Mouse (Mus musculus) left cerebral cortex, postnatal 4 days (tissue): Measurements from ENCODE around the gene Mta2. TPM values are rescaled to one million over a fixed set of nuclear protein-coding genes. Genes with fewer than 3 reads are reported as not detected.
"Not testable (repeated sequence)": the region's sequence is repeated elsewhere in the genome, so short reads cannot be mapped to it uniquely, and the experiment has no call there.

Experiments
- DNase-seq: peaks from one replicate; pipeline ENCODE4 v3.0.0-alpha.2; 2022
- intact Hi-C: fragments of 180-260 bp; cut with DNase I; formaldehyde crosslinking; loops from one replicate; pipeline ENCODE4 v1.15.1; 2025
- total RNA-seq, 2 experiments: library from RNA; stranded (reverse); gene quantifications; 2 replicates each; pipeline ENCODE4 v1.2.3; 2021

Gene Mta2
- total RNA-seq, 2 experiments from 2014 or later: 75.4 to 79.6 TPM

DNA sequence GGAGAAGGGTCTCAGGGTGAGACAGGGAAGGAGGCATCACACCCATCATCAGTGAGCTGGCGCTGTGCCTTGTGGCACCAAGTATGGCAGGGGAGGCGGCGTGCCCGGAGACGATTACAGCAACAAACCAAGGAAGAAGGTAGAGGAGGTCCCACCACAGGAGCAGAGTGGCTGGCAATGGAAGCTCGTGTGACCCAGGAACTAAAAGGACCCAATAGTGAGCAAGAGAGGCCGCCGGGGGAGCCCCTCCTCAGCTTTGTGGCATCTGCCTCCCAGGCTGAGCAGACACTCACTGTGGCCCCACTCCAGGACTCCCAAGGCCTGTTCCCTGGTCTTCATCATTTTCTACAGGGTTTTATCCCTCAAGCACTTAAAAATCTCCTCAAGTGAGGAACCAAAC, 24.1 kb downstream of the Mta2 start:
- no peak for DNase-seq

DNA sequence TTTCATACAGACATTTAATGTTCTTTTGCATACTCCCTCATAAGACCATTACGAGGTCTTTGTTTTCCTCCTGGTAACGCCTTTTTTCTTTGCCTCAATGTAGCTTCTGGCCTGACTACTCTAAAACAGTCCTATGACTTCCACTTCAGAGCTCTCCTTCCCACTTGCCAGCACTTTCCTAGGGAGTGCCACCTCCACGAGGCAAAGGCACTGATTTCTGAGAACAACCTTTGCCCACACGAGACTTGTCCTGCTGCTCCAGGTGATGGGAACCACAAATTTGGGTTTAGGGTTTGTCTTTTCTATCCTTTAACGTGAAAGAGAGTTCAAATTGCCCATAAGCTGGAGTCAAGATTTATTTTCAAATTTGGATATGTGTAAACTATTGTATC, 24.5 kb downstream of the Mta2 start:
- no peak for DNase-seq
- intact Hi-C loops: no loop called here

More for the DNA sequence above, 24.1 kb downstream of the Mta2 start:
- intact Hi-C loops: no loop called here

DNA sequence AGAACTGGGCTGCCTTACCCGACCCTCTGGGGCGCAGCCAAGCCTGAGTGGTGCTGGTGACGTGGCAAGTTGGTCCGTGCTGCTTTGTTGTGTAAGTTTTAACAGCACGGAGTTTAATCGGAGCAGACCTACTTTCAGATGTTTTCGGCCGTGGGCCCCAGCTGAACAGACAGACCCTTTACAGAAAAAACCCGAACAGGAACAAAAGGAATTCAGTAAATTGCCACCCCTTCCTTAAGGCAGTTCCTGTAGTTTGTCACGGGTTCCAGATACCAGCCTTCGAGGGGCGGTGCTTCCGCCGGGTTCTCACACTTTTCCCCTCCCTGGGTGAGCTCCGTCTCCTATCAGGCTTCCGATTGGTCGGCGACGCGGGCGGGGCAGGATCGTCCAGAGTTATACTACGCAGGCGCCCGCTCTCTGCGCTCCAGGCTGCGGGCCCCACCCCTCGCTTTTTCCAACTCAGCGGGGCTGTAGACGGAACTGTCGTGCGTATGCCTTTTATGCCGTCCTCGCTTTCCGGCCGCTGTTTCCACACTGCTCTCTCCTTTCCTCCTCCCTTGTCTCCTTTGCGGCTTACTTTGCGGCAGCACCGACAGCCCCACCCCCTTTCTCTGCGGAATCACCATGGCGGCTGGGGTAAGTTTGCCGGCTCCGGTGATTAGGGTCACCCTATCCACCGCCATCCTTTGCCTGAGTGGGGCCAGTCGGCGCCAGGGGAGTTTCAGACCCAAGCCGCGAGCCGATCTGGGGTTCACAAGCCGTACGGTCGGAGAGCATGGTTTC, 25.1 kb downstream of the Mta2 start, which contains the start of gene Eef1g:
Gene Eef1g, plus strand, starts transcription at position 452 of the 783 bp plus-strand sequence.
- intact Hi-C loops: no loop called here
- peak; percentile 99 for DNase-seq

DNA sequence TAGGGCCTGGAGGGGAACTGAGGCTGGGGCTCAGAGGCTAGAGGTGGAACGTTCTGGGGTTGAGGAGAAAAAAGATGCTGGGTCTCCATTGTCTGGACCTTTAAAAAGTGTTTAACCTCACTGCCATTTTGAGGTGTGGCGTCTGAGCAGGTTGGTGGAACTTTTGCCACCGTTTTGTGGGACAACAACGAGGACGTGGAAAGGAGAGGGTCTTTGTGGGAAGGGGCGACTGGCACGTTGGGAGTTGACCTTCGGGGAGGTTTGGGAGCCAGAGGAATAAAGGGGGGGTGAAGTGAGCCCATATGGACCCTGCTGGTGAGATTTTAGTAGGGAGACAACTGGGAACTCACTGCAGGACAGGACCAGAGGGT, 25.7 kb downstream of the Mta2 start:
- no peak for DNase-seq
- intact Hi-C loops: no loop called here

- intact Hi-C loops: no loop called here
- DNase-seq: no peak
These were observed 26.2 kb downstream of the Mta2 start for GRCm38 (mm10) chr19:8967893-8968292.

DNA sequence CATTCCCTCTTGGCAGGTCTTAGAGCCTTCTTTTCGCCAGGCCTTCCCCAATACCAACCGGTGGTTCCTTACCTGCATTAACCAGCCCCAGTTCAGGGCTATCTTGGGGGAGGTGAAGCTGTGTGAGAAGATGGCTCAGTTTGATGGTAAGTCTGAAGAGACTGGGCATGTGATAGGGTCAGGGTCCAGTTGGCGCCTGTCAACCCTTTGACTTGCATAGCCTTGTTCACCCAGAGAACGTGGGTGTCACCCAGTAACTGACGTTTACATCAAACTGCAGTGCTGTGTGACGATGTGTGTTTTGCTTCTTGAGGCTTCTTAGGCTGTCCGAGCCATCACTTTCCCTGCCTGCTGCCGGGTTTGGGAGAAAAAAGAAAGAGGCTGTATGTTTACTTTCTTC, 30.8 kb downstream of the Mta2 start:
- intact Hi-C loops: loop anchor here (10.0 kb wide), 1 partner anchor 112 kb away; the partner anchor contains the start of gene Scgb1a1
- not testable (repeated sequence) for DNase-seq

GRCm38 (mm10) chr19:8974638-8975037, 33.0 kb downstream of the Mta2 start:
- intact Hi-C loops: loop anchor here (10.0 kb wide), 1 partner anchor 110 kb away; the partner anchor contains the start of gene Scgb1a1
- no peak for DNase-seq

DNA sequence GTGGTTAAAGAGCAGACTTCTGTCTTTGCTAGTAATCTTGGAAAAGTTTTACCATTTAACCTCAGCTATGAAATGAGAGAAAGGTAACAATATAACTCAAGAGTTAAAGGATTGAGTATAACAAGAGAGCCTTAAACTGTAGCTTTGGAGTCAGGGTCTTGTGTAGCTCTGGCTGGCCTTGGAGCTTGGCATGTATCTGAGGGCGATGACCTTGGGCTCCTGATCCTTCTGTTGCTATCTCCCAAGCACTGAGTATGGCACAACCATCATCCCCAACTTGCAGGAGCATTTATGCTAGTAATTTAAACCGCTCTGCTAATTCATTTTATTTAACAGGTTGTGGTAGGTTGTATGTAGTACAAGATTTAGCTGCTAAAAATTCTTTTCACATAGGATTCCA, 33.8 kb downstream of the Mta2 start:
- no peak for DNase-seq
- intact Hi-C loops: loop anchor here (10.0 kb wide), 1 partner anchor 109 kb away; the partner anchor contains the start of gene Scgb1a1

DNA sequence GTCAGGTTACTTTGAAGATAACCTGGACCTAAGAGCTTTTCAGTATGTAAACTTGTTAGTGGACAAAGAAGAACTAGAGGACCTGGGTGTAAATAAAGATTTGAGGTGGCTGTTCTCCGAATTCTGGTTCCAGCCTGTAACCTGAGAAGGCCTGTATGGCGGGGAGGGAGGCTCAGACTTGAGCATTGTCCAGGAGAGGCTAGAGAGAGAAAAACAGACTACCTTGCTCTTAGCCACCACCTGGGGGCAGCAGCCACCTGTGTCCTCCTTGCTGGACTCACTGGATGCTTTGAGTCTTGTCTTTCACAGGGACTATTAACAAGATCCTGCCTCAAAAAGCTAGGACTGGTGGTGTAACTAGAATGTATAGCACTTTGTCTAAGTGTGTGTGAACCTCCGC, 34.9 kb downstream of the Mta2 start:
- no peak for DNase-seq

DNA sequence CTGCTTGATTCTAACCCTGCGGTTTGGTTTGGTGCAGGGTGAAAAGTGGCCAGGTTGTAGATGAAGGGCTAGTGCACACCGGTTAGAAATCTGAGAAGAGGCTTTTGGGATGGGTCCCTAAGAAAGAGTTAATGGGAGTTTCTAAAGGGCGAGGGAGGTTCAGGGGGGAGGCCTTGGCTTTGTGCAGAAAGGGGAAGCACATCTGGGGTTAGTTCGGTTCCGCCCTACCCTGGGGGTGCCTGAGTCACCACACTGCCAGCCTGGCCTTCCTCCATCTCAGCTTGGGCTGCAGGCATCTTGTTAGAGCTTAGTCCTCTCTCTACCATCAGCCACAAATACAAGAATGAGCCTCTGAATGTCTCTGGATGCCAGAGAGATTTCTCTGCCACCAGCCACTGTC, 39.1 kb downstream of the Mta2 start:
- intact Hi-C loops: loop anchor here (5.0 kb wide), 1 partner anchor 127 kb away; no protein-coding TSS in a partner anchor
- DNase-seq: no peak

More for the DNA sequence above, 34.9 kb downstream of the Mta2 start:
- intact Hi-C loops: loop anchor here (10.0 kb wide), 1 partner anchor 108 kb away; the partner anchor contains the start of gene Scgb1a1

DNA sequence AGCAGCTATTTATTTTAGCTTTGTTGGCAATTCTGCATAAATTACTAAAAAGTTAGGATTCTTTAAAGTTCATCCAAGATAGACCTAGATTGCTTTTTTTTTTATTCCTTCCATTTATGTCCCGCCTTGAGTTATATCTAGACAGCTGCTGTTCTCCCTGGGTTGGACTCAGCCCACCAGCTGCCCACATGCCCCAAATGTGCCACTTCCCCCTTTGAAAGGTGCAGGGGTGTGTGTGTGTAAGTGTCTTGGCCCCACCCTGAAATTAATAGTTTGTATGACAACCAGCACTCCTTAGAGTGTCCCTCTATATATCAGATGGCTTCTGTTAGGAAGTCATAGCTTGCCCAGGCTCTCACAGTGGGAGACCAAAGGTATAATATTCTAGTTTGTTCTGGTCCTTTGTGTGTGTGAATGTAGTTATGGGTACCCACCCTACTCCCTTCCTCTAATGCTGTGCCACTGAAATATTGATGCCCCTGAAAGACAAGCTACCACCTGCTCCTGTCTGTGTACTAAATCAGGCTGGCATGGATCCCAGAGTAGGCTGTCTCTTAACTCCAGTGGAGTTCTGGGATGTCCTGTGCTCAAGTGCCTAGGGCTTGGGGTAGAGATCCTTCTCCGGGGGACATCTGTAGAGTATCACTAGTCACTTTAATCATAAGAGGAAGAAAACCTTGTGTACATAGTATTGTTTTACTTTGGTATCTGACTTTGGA, 39.9 kb downstream of the Mta2 start:
- intact Hi-C loops: loop anchor here (5.0 kb wide), 1 partner anchor 126 kb away; no protein-coding TSS in a partner anchor
- DNase-seq: peak; percentile 36

DNA sequence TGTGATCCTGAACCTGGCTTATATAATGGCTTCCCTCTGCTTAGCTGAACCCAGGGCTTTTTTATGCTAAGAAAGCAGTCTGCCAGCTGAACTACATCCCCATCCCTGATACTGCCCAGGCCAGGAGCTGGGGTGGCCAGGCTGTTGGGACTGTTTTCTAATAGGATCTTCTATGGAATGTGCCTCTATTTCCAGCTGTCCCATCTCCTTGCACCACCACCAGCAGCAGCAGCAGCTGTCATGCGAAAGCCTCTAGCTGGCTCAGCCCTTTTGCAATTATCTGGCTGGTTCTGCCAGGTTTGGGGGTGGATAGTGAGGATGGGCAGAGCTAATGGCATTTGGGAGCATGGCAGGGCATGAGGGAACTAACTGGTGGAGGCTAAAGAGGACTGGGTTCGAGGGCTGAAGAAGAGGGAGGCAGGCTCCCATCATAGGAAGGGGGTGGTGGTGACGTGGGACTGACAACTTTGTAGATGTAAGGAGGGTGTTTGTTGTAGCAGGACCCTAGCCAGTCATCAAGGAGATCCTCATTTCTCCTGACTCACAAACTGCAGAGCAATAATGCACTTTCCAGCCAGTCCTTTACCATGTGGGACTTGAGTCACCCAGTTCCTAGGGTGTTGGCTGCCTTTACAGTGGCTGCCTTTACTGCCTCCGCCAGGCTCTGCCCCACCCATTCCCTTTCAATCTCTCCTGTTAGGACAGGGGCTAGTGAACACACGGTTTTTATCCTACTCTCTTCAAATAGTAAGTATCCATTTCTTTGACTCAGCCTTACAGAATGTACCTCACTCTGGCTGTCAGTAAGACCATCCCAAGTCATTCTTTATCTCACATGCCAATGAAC, 40.9 kb downstream of the Mta2 start:
- DNase-seq: no peak
- intact Hi-C loops: loop anchor here (5.0 kb wide), 1 partner anchor 125 kb away; no protein-coding TSS in a partner anchor

GRCm38 (mm10) chr19:8983150-8983650, 41.5 kb downstream of the Mta2 start:
- intact Hi-C loops: loop anchor here (5.0 kb wide), 1 partner anchor 124 kb away; no protein-coding TSS in a partner anchor
- DNase-seq: no peak

DNA sequence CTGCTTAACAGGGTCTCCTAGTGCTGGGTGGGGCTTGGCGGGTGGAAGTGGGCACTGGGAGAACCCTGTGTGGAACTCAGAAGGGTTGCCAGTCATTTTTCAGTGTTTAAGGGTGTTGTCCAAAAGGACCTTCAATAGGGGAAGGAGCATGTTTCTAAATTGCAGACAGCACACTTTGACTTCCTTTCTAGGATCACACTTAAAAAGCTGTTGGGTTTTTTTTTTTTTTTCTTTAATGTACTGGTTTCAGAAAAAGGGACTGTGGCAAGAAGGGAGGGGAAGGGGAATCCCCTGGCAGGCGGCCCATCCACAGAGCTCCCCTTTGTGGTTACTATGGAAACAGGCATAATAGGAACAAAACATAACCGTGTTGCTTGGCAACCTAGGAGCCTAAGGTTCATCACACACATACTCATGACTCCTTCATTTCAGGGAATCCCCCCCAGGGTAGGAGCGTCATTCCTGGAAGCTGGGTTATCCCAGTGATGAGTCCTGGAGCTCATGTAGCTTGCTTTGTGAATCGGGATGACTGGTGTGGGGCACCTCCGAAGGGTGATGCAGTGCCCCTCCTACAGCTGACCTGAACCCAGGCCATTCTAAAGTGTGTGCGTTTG, 42.7 kb downstream of the Mta2 start:
- intact Hi-C loops: loop anchor here (5.0 kb wide), 1 partner anchor 123 kb away; no protein-coding TSS in a partner anchor
- DNase-seq: peak; percentile 78

DNA sequence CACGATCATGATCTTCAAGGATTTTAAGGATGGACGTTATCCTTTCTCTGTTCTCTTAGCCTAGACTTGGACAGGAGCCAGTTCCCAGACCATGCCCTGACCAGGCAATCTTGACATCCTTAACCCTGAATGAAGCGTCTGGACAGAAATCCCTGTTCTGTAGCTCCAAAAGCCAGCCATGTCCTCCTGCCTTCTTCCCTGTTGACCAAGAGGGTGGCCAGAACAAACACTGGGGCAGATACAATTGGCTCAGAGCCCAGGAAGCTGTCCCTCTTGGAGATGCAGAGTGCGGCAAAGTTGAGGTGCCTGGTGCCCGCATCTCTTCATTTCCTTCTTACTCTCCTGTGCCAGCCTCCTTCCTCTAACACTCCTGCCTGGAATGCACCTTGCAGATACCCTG, 44.2 kb downstream of the Mta2 start:
- intact Hi-C loops: no loop called here
- DNase-seq: no peak

- DNase-seq: no peak
- intact Hi-C loops: no loop called here
These were observed 46.1 kb downstream of the Mta2 start for GRCm38 (mm10) chr19:8987816-8988215.

DNA sequence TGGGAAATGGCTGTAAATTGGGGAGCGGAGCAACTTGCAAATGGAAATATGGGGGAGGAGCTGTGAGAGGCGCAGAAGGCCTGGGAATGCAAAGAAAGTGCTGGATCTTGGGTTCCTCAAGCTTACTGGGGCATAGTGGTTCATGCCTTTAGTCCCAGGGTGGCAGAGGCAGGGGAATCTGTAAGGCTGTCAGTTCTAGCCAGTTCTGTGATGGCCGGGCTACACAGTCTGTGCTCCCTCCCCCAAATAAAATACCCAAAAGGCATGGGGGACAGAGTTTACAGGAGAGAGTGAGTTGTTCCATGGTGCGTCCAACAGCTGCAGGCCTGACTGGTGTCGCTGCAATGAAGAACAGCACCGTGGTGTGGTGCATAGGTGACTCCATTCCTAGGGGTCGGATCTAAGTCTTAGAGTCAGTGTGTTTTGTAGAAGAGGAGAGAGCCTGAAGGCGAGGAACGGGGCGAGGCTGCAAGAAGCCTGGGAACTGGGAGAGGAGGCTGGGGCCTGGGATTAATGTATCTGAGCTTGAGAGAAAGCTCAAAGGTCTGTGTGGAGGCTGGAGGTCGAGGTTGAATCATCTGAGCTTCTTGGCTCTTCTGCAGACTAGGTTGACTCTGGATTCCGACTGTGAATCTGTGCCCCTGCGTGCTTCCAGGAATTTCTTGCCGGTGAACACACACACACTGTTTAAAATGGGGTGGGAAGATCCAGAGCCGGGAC, 46.8 kb downstream of the Mta2 start:
- DNase-seq: no peak
- intact Hi-C loops: no loop called here

- DNase-seq: peak; percentile 30
- intact Hi-C loops: no loop called here
These were observed 47.4 kb downstream of the Mta2 start, which contains the start of gene Ahnak for GRCm38 (mm10) chr19:8989066-8989566. Ahnak (plus strand) TSS chr19:8989284.
